Mouse (Mus musculus) megakaryocyte, embryonic 14.5 days (primary cell): ENCODE data around the gene Cutal.

Experiments used
- FLI1 ChIP-seq: IDR thresholded peaks from 2 replicates; pipeline ENCODE4 v1.6.1; 2012; ENCODE audit warnings: low read length, inconsistent platforms, mixed read lengths
- GATA1 ChIP-seq: IDR thresholded peaks from 3 replicates; pipeline ENCODE4 v1.6.1; 2012; ENCODE audit warnings: mixed read lengths, low read length, inconsistent platforms, borderline replicate concordance

- TF ChIP-seq GATA1 (no peak), FLI1 (no peak)
Observed at GRCm38 (mm10) chr2:34870520-34871474, 3.4 kb upstream of the Cutal start.
